ENCODE assay signal across 32 mouse cellular contexts in genomic region chr13:19470729-19471128, GRCm38 (mm10).
"Had no signal": no experiment of that assay in that cellular context is flagged by ENCODE, and none has a peak within 500 bp of the region (broad histone marks: within the 10 kb centered on the region; RNA-seq: fewer than 3 reads in every experiment).

No protein-coding gene starts in this region.

- H3K27ac ChIP-seq: limb, embryonic 10.5 days; limb, embryonic 12.5 days; limb, embryonic 13.5 days; limb, embryonic 15.5 days; liver, embryonic 12.5 days; liver, embryonic 13.5 days; liver, embryonic 14.5 days; liver, embryonic 15.5 days; lung, embryonic 15.5 days; macrophage; midbrain, embryonic 10.5 days; midbrain, embryonic 12.5 days; midbrain, embryonic 13.5 days; midbrain, embryonic 15.5 days; neural tube, embryonic 12.5 days had no signal

- H3K4me2 ChIP-seq: limb, embryonic 12.5 days; limb, embryonic 13.5 days; limb, embryonic 15.5 days; liver, embryonic 11.5 days; liver, embryonic 12.5 days; liver, embryonic 13.5 days; liver, embryonic 15.5 days; lung, embryonic 14.5 days; lung, embryonic 15.5 days; midbrain, embryonic 11.5 days; midbrain, embryonic 12.5 days; midbrain, embryonic 13.5 days; midbrain, embryonic 15.5 days; neural tube, embryonic 12.5 days had no signal

- H3K36me3 ChIP-seq: limb, embryonic 10.5 days; limb, embryonic 12.5 days; limb, embryonic 13.5 days; limb, embryonic 15.5 days; liver, embryonic 12.5 days; liver, embryonic 13.5 days; liver, embryonic 15.5 days; lung, embryonic 15.5 days; midbrain, embryonic 10.5 days; midbrain, embryonic 12.5 days; midbrain, embryonic 13.5 days; midbrain, embryonic 15.5 days; neural tube, embryonic 12.5 days had no signal

- H3K9me3 ChIP-seq: limb, embryonic 10.5 days; limb, embryonic 12.5 days; limb, embryonic 13.5 days; limb, embryonic 15.5 days; liver, embryonic 12.5 days; liver, embryonic 13.5 days; liver, embryonic 15.5 days; lung, embryonic 15.5 days; megakaryocyte, embryonic 14.5 days; midbrain, embryonic 10.5 days; midbrain, embryonic 12.5 days; midbrain, embryonic 13.5 days; midbrain, embryonic 15.5 days; neural tube, embryonic 12.5 days had no signal

- H3K4me3 ChIP-seq: limb, embryonic 10.5 days; limb, embryonic 12.5 days; limb, embryonic 13.5 days; limb, embryonic 15.5 days; liver, embryonic 12.5 days; liver, embryonic 13.5 days; liver, embryonic 15.5 days; lung, embryonic 15.5 days; megakaryocyte, embryonic 14.5 days; midbrain, embryonic 10.5 days; midbrain, embryonic 12.5 days; midbrain, embryonic 13.5 days; midbrain, embryonic 15.5 days; myocyte; neural tube, embryonic 12.5 days had no signal

- H3K4me1 ChIP-seq: limb, embryonic 10.5 days; limb, embryonic 12.5 days; limb, embryonic 13.5 days; limb, embryonic 15.5 days; liver, embryonic 12.5 days; liver, embryonic 13.5 days; liver, embryonic 15.5 days; lung, embryonic 15.5 days; megakaryocyte, embryonic 14.5 days; midbrain, embryonic 12.5 days; midbrain, embryonic 13.5 days; midbrain, embryonic 15.5 days; neural tube, embryonic 12.5 days had no signal

- H3K9ac ChIP-seq: limb, embryonic 12.5 days; limb, embryonic 13.5 days; limb, embryonic 15.5 days; liver, embryonic 12.5 days; liver, embryonic 13.5 days; liver, embryonic 14.5 days; liver, embryonic 15.5 days; liver, postnatal 0 days; lung, embryonic 14.5 days; lung, embryonic 15.5 days; midbrain, embryonic 12.5 days; midbrain, embryonic 13.5 days; midbrain, embryonic 15.5 days; neural tube, embryonic 12.5 days had no signal

- DNase-seq: left cerebral cortex, postnatal 4 days; liver; liver, embryonic 13.5 days; liver, postnatal 0 days; lung, adult 18-20 months; lung, adult 2 months; lung, embryonic 14.5 days; lung, postnatal 10 days; lung, postnatal 14 days; lung, postnatal 36 days; lung, postnatal 4 days; midbrain, embryonic 14.5 days had no signal

- H3K27me3 ChIP-seq: limb, embryonic 12.5 days; limb, embryonic 13.5 days; limb, embryonic 15.5 days; liver, embryonic 12.5 days; liver, embryonic 13.5 days; liver, embryonic 15.5 days; lung, embryonic 15.5 days; megakaryocyte, embryonic 14.5 days; midbrain, embryonic 12.5 days; midbrain, embryonic 13.5 days; midbrain, embryonic 15.5 days; neural tube, embryonic 12.5 days had no signal

- ATAC-seq: liver, embryonic 12.5 days; liver, postnatal 0 days; lung, postnatal 0 days; midbrain, embryonic 13.5 days; midbrain, embryonic 15.5 days; midbrain, embryonic 16.5 days had no signal
